Mouse (Mus musculus) erythroblast, embryonic 14.5 days (primary cell): Measurements from ENCODE around the gene Parva.

Experiments used
- GATA1 ChIP-seq: IDR thresholded peaks from 2 replicates; pipeline ENCODE4 v1.6.1; 2012; ENCODE audit warnings: low read length, inconsistent platforms, mixed read lengths
- TAL1 ChIP-seq: IDR thresholded peaks from 3 replicates; pipeline ENCODE4 v1.6.1; 2012; ENCODE audit warnings: low read length, inconsistent platforms, mixed read lengths

GRCm38 (mm10) chr7:112510336-112511048, 83.2 kb downstream of the Parva start:
- TF ChIP-seq GATA1: no peak
- TF ChIP-seq TAL1: no peak
